Mouse (Mus musculus) lung, postnatal 0 days (tissue): ENCODE data around the gene Gm10282. TPM values are rescaled to one million over a fixed set of nuclear protein-coding genes. Genes with fewer than 3 reads are reported as not detected.

Experiments used
- ATAC-seq: fragments of 200-750 bp; cut with Nextera tagmentation; 2 replicates; pipeline ENCODE4 v1.8.0; 2017; ENCODE audit warnings: moderate library complexity
- DNase-seq: peaks from one replicate; pipeline ENCODE4 v3.0.0-alpha.2; 2016; ENCODE audit warnings: low spot score
- H3K27ac ChIP-seq: fragments of 300-500 bp; sonication (generic); 2 replicates; pipeline ENCODE4 v1.5.1; 2014; ENCODE audit warnings: antibody characterized with exemption, mild to moderate bottlenecking, low read length, mixed read lengths
- H3K27me3 ChIP-seq: fragments of 300-500 bp; sonication (generic); replicated peaks from 2 replicates; pipeline ENCODE4 v1.6.1; 2014; ENCODE audit warnings: low read length, mixed read lengths; ENCODE audit not compliant: insufficient read depth
- H3K36me3 ChIP-seq: fragments of 300-500 bp; sonication (generic); 2 replicates; pipeline ENCODE4 v1.6.1; 2014; ENCODE audit warnings: low read length, mixed read lengths; ENCODE audit not compliant: insufficient read depth
- H3K4me1 ChIP-seq: fragments of 300-500 bp; sonication (generic); 2 replicates; pipeline ENCODE4 v1.6.1; 2014; ENCODE audit warnings: antibody characterized with exemption, low read depth, low read length, mixed read lengths; ENCODE audit not compliant: insufficient read depth
- H3K4me2 ChIP-seq: fragments of 300-500 bp; sonication (generic); replicated peaks from 2 replicates; pipeline ENCODE4 v1.6.1; 2014; ENCODE audit warnings: low read depth, mild to moderate bottlenecking, low read length, moderate library complexity, mixed read lengths
- H3K4me3 ChIP-seq: fragments of 300-500 bp; sonication (generic); 2 replicates; pipeline ENCODE4 v1.5.1; 2014; ENCODE audit warnings: low read depth, low read length
- H3K9ac ChIP-seq: fragments of 300-500 bp; sonication (generic); replicated peaks from 2 replicates; pipeline ENCODE4 v1.6.1; 2014; ENCODE audit warnings: low read depth, mild to moderate bottlenecking
- H3K9me3 ChIP-seq: fragments of 300-500 bp; sonication (generic); 2 replicates; pipeline ENCODE4 v1.6.1; 2016; ENCODE audit warnings: low read length, mixed read lengths
- CTCF ChIP-seq: IDR thresholded peaks from 2 replicates; pipeline ENCODE4 v1.5.1; 2016; ENCODE audit warnings: antibody characterized with exemption, mild to moderate bottlenecking
- EP300 ChIP-seq: IDR thresholded peaks from 2 replicates; pipeline ENCODE4 v1.6.1; 2016; ENCODE audit warnings: antibody characterized with exemption, mild to moderate bottlenecking, control low read depth
- WGBS: fragments of 180-500 bp; shearing (Covaris S2); extraction: QIAGEN DNeasy Blood & Tissue Kit; methylation state at CpG from one replicate; pipeline ENCODE4 v1.1.7; 2014; 5-methylcytosine and 5-hydroxymethylcytosine counted together
- polyA plus RNA-seq: library from polyadenylated mRNA; unstranded; fragments of >200 nt; fragmentation: Nextera tagmentation; extraction: Ambion mirVana; gene quantifications from 2 replicates; pipeline ENCODE4 v1.2.1, GENCODE M21; 2015

The Gm10282 gene
- polyA plus RNA-seq, 1 experiment from 2014 or later = 5.7 TPM

DNA sequence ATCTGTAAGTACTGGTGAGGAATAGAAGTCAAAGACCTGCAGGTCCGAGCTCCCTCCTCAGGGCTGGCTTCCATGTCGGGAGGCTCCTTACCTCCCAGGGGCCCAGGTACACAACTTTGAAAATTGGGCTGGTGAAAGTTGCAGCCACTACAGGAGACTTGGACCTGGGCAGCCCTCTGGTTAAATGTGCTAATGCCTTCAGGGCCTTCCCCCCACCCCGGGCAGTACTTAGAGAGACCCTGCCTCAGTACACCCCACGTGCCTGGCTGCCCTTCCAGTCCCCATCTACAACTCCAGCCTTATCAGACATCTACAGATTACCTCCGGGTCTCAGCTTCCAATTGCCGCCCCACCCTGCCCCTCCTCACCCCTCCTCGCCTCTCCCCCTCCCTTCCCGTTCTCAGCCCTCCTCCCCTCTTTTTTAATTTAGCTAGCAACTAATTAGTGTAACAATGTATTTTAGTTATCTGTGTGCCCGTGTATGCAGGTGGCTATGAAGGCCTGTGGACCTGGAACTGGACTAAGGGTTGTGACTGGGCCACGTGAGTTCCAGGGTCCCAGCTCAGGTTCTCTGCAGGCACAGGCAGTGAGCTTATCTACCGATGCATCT, 33.9 kb downstream of the Gm10282 start:
- no peak overlapping the region for H3K4me2 ChIP-seq
- H3K27me3 ChIP-seq = no peaks in the 10 kb centered on the region
- ATAC-seq = no peak

DNA sequence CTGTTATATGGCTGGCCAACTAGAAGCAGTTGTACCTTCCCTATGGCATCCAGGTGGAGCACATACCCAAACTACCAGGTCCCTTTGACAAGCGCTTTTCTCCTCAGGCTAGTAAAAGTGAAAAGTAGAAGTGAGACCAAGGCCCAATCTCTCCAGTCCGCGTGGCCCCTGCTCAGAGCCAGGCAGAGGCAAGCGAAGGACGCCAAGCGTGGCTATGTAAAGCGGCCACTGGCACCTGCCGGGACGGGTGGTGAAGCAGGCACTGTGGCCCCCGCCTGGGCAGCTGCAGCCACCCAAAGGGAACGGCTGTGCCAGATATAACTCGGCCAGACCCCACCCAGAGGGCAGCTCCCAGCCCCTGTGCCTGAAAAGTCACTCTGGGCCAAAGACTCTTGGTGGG, 34.5 kb downstream of the Gm10282 start:
- ATAC-seq (no peak), DNase-seq (no peak)
- Histone ChIP-seq H3K27me3 (no peaks in the 10 kb centered on the region), H3K36me3 (no peaks in the 10 kb centered on the region), H3K9me3 (no peaks in the 10 kb centered on the region), H3K27ac (no peak overlapping the region), H3K4me2 (no peak overlapping the region), H3K4me1 (no peaks in the 10 kb centered on the region), H3K4me3 (no peak overlapping the region), H3K9ac (no peak overlapping the region)
- TF ChIP-seq EP300 = no peak
- TF ChIP-seq CTCF = no peak
- WGBS = 81% methylated on average over 12 of the region's 12 CpGs

More for the DNA sequence above, 33.9 kb downstream of the Gm10282 start:
- Histone ChIP-seq H3K4me3 (no peak overlapping the region), H3K9ac (no peak overlapping the region), H3K4me1 (no peaks in the 10 kb centered on the region), H3K36me3 (no peaks in the 10 kb centered on the region), H3K9me3 (no peaks in the 10 kb centered on the region), H3K27ac (no peak overlapping the region; the same call in 1 of the 2 replicates)
- no peak for DNase-seq
- WGBS = 60% methylated on average over 11 of the region's 11 CpGs
- TF ChIP-seq EP300 (no peak), CTCF (no peak)

DNA sequence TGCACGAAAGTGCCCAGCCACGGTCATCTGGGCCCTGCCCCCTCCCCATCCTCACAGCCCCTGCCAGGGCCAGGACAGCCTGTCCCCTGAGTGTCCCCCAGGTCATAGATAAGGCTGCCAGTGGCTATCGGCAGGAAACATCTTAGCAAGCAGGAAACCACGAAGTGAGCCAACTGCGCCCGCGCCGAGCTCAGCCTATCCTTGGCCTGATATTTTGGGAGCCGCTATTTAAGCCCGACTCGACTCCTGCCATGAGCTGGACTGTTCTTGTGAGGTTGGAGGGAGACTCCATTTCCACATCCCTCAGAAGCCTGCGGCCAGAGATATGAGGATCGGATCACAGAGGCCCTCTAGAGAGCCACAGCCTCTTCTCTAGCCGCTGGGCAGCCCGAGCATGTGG, 36.7 kb downstream of the Gm10282 start:
- ATAC-seq = peak; percentile 93
- Histone ChIP-seq H3K4me2 (0 out of 2 replicates have a peak overlapping the region, but pooled peaks have one; percentile 5), H3K4me1 (no peaks in the 10 kb centered on the region), H3K4me3 (no peak overlapping the region), H3K27me3 (no peaks in the 10 kb centered on the region), H3K27ac (peak overlapping the region; percentile 91), H3K9ac (no peak overlapping the region), H3K36me3 (no peaks in the 10 kb centered on the region), H3K9me3 (no peaks in the 10 kb centered on the region)
- 44% methylated on average over 15 of the region's 15 CpGs for WGBS
- TF ChIP-seq CTCF (no peak), EP300 (peak; percentile 100)
- DNase-seq = peak; percentile 87

DNA sequence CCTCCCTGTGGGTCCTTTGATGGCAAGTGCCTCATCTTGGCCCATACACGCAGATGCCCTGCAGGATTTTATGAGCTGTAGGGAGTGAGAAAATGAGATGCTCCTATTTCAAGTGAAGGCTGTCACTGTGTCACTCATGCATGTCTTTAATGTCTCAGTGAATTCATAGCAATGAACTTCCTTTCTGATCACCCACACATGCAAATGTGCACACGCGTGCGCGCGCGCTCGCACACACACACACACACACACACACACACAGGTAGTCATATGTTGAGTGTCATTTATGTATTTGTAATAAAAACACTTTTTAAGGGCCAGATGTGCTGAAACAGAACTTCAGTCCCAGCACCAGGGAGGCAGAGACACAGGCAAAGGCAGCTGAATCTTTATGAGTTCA, 38.0 kb downstream of the Gm10282 start:
- H3K4me2 ChIP-seq = no peak overlapping the region
- H3K9me3 ChIP-seq = no peaks in the 10 kb centered on the region
- H3K27me3 ChIP-seq = no peaks in the 10 kb centered on the region
- H3K9ac ChIP-seq = no peak overlapping the region
- no peak for DNase-seq
- no peak overlapping the region for H3K27ac ChIP-seq
- H3K36me3 ChIP-seq = no peaks in the 10 kb centered on the region
- TF ChIP-seq CTCF (no peak), EP300 (no peak)
- ATAC-seq = no peak
- no peak overlapping the region for H3K4me3 ChIP-seq
- WGBS = over 99% methylated on average over 8 of the region's 8 CpGs
- no peaks in the 10 kb centered on the region for H3K4me1 ChIP-seq

DNA sequence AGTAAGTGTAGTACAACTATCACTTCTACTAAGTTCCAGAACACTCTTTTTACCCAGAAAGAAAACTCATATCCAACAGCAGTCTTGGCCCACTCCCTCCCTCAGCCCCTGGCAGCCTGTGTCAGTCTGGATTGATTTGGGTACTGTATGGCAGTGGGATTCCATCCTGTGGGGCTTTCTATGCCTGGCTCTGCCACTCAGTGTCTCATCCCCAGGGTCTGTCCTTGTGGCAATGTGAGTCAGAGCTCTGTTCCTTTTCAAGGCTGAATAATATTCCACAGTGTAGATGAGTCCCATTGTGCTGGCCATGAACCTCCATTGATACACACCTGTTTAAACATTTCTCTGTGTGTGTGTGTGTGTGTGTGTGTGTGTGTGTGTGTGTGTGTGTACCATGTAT, 38.4 kb downstream of the Gm10282 start:
- no peak for DNase-seq
- Histone ChIP-seq H3K4me2 (no peak overlapping the region), H3K27ac (no peak overlapping the region), H3K9ac (no peak overlapping the region), H3K4me3 (no peak overlapping the region), H3K36me3 (no peaks in the 10 kb centered on the region), H3K27me3 (no peaks in the 10 kb centered on the region), H3K9me3 (no peaks in the 10 kb centered on the region), H3K4me1 (no peaks in the 10 kb centered on the region)
- ATAC-seq = no peak
- TF ChIP-seq CTCF = no peak
- TF ChIP-seq EP300 = no peak

DNA sequence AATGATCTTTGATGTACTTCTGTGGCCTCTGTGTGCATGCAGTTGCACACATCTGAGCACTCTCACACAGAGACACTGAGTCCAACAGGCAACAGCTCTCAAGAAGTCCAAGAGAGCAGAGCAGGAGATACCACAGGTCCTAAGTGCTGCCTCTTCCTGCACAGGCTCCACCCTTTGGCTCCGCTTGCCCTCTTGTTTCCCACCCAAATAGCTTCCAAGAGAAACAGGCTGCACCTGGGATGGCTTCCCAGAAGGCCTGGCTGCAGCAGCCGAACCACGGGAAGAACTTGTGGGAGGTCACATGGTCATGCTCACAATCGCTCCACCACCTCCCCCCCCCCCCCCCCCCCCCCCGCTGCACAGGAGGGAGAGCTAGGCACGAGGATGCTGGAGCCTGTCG, 39.7 kb downstream of the Gm10282 start:
- Histone ChIP-seq H3K36me3 (no peaks in the 10 kb centered on the region), H3K27ac (0 out of 2 replicates have a peak overlapping the region, but pooled peaks have one; percentile 12), H3K9me3 (no peaks in the 10 kb centered on the region), H3K27me3 (no peaks in the 10 kb centered on the region), H3K4me3 (no peak overlapping the region), H3K4me2 (no peak overlapping the region), H3K9ac (no peak overlapping the region), H3K4me1 (no peaks in the 10 kb centered on the region)
- no peak for TF ChIP-seq CTCF
- peak; percentile 19; the same call in 1 of the 2 replicates for TF ChIP-seq EP300
- 33% methylated on average over 6 of the region's 7 CpGs for WGBS
- ATAC-seq = no peak
- DNase-seq = peak; percentile 26
